Mouse (Mus musculus) CH12.LX (cell line): Measurements from ENCODE around the gene Mark2. TPM values are rescaled to one million over a fixed set of nuclear protein-coding genes. Genes with fewer than 3 reads are reported as not detected.
A peak's percentile ranks its signal among the peaks of the same experiment; 100 is the strongest.

Source experiments
- DNase-seq: peaks from one replicate; pipeline ENCODE4 v3.0.0-alpha.2; 2013; ENCODE audit errors: extremely low read depth
- H3K27ac ChIP-seq: 2 replicates; pipeline ENCODE4 v1.5.1; 2012; ENCODE audit warnings: low read depth, mild to moderate bottlenecking, control low read depth, moderate library complexity; ENCODE audit not compliant: insufficient read depth
- H3K27me3 ChIP-seq: replicated peaks from 2 replicates; pipeline ENCODE3; 2012; ENCODE audit warnings: inconsistent platforms
- H3K36me3 ChIP-seq, 2 experiments: replicated peaks in 1 of 2; 2 replicates each; pipeline versions ENCODE3 to v1.6.1; 2012; ENCODE audit warnings: inconsistent platforms in 1 of 2, low read length in 1 of 2, mild to moderate bottlenecking in 1 of 2, mixed read lengths in 1 of 2, moderate library complexity in 1 of 2; ENCODE audit not compliant: control insufficient read depth in 1 of 2, insufficient read depth in 1 of 2
- H3K4me1 ChIP-seq, 2 experiments: 2 replicates each; pipeline ENCODE4 v1.6.1; 2012; ENCODE audit warnings: inconsistent platforms in 1 of 2, moderate library complexity in 1 of 2; ENCODE audit not compliant: insufficient read depth in 2 of 2, control insufficient read depth in 1 of 2
- H3K4me2 ChIP-seq: 2 replicates; pipeline ENCODE4 v1.6.1; 2012; ENCODE audit warnings: low read depth, mild to moderate bottlenecking, control low read depth; ENCODE audit not compliant: poor library complexity, insufficient read depth, severe bottlenecking
- H3K4me3 ChIP-seq, 3 experiments: fragments of 150-350 bp in 1 of 3; sonication (generic) in 1 of 3; replicated peaks in 1 of 3; 2 replicates each; pipeline versions ENCODE3 to v1.5.1; 2011 to 2012; ENCODE audit warnings: low read depth in 2 of 3, low read length in 2 of 3, mild to moderate bottlenecking in 2 of 3, moderate library complexity in 2 of 3, control low read depth in 1 of 3, improper control_type of control experiment in 1 of 3, inconsistent platforms in 1 of 3, mixed read lengths in 1 of 3; ENCODE audit not compliant: poor library complexity in 1 of 3
- H3K79me2 ChIP-seq: replicated peaks from 2 replicates; pipeline ENCODE4 v1.6.1; 2012; ENCODE audit warnings: mild to moderate bottlenecking, moderate library complexity; ENCODE audit not compliant: control insufficient read depth, poor library complexity, insufficient read depth, severe bottlenecking; ENCODE audit errors: extremely low read depth
- H3K9ac ChIP-seq: 2 replicates; pipeline ENCODE4 v1.6.1; 2012; ENCODE audit warnings: low read depth, mild to moderate bottlenecking, control low read depth, moderate library complexity; ENCODE audit not compliant: insufficient read depth
- H3K9me3 ChIP-seq: replicated peaks from 2 replicates; pipeline ENCODE3; 2012; ENCODE audit warnings: low read length, inconsistent platforms, mixed read lengths
- BHLHE40 ChIP-seq: IDR thresholded peaks from 2 replicates; pipeline ENCODE4 v1.6.1; 2011; ENCODE audit warnings: mild to moderate bottlenecking, low read depth, low read length, improper control_type of control experiment
- CHD1 ChIP-seq: IDR thresholded peaks from 2 replicates; pipeline ENCODE4 v1.6.1; 2012; ENCODE audit warnings: low read depth, low read length, improper control_type of control experiment, inconsistent platforms
- CHD2 ChIP-seq: IDR thresholded peaks from 2 replicates; pipeline ENCODE4 v1.6.1; 2011; ENCODE audit warnings: low read length, improper control_type of control experiment
- CTCF ChIP-seq, 2 experiments: IDR thresholded peaks in 1 of 2; conservative IDR thresholded peaks in 1 of 2; 2 replicates each; pipeline ENCODE4 v1.5.1; 2011 to 2012; ENCODE audit warnings: low read depth in 2 of 2, low read length in 2 of 2, improper control_type of control experiment in 1 of 2, inconsistent platforms in 1 of 2, mild to moderate bottlenecking in 1 of 2, moderate library complexity in 1 of 2
- ELF1 ChIP-seq: IDR thresholded peaks from 2 replicates; pipeline ENCODE4 v1.6.1; 2014; ENCODE audit warnings: low read depth, mild to moderate bottlenecking, inconsistent platforms, low read length, improper control_type of control experiment
- EP300 ChIP-seq: IDR thresholded peaks from 2 replicates; pipeline ENCODE4 v1.6.1; 2011; ENCODE audit warnings: low read length, improper control_type of control experiment
- ETS1 ChIP-seq: conservative IDR thresholded peaks from 2 replicates; pipeline ENCODE4 v1.6.1; 2012; ENCODE audit warnings: low read depth, mild to moderate bottlenecking, inconsistent platforms, low read length, improper control_type of control experiment, moderate library complexity
- GABPA ChIP-seq: IDR thresholded peaks from 2 replicates; pipeline ENCODE4 v1.6.1; 2012; ENCODE audit warnings: low read depth, low read length, improper control_type of control experiment, inconsistent platforms; ENCODE audit not compliant: insufficient replicate concordance
- HCFC1 ChIP-seq: IDR thresholded peaks from 2 replicates; pipeline ENCODE4 v1.6.1; 2012; ENCODE audit warnings: low read depth, mild to moderate bottlenecking, inconsistent platforms, low read length, improper control_type of control experiment
- IRF4 ChIP-seq: IDR thresholded peaks from 2 replicates; pipeline ENCODE4 v1.6.1; 2014; ENCODE audit warnings: low read depth, mild to moderate bottlenecking, inconsistent platforms, low read length, improper control_type of control experiment
- JUN ChIP-seq: IDR thresholded peaks from 2 replicates; pipeline ENCODE4 v1.6.1; 2011; ENCODE audit warnings: low read depth, mild to moderate bottlenecking, low read length, improper control_type of control experiment, moderate library complexity; ENCODE audit not compliant: insufficient read depth
- KAT2A ChIP-seq: IDR thresholded peaks from 2 replicates; pipeline ENCODE4 v1.6.1; 2012; ENCODE audit warnings: low read length, improper control_type of control experiment, inconsistent platforms; ENCODE audit not compliant: insufficient replicate concordance
- MAFK ChIP-seq: IDR thresholded peaks from 2 replicates; pipeline ENCODE4 v1.6.1; 2011; ENCODE audit warnings: low read length, improper control_type of control experiment; ENCODE audit not compliant: insufficient replicate concordance
- MAX ChIP-seq: IDR thresholded peaks from 2 replicates; pipeline ENCODE4 v1.6.1; 2011; ENCODE audit warnings: low read length, improper control_type of control experiment
- MAZ ChIP-seq: IDR thresholded peaks from 2 replicates; pipeline ENCODE4 v1.6.1; 2012; ENCODE audit warnings: low read depth, mild to moderate bottlenecking, inconsistent platforms, low read length, improper control_type of control experiment, moderate library complexity
- MEF2A ChIP-seq: IDR thresholded peaks from 2 replicates; pipeline ENCODE4 v1.6.1; 2014; ENCODE audit warnings: low read depth, mild to moderate bottlenecking, inconsistent platforms, low read length, improper control_type of control experiment, borderline replicate concordance
- MXI1 ChIP-seq: IDR thresholded peaks from 2 replicates; pipeline ENCODE4 v1.6.1; 2011; ENCODE audit warnings: mild to moderate bottlenecking, low read depth, low read length, improper control_type of control experiment
- NELFE ChIP-seq: IDR thresholded peaks from 2 replicates; pipeline ENCODE4 v1.6.1; 2011; ENCODE audit warnings: low read depth, low read length, improper control_type of control experiment
- NRF1 ChIP-seq: IDR thresholded peaks from 2 replicates; pipeline ENCODE4 v1.6.1; 2014; ENCODE audit warnings: low read depth, mild to moderate bottlenecking, inconsistent platforms, low read length, improper control_type of control experiment, moderate library complexity
- POLR2A ChIP-seq: IDR thresholded peaks from 2 replicates; pipeline ENCODE4 v1.6.1; 2011; ENCODE audit warnings: low read depth, mild to moderate bottlenecking, improper control_type of control experiment, low read length
- POLR2AphosphoS2 ChIP-seq: IDR thresholded peaks from 2 replicates; pipeline ENCODE4 v1.6.1; 2011; ENCODE audit warnings: low read depth, low read length, improper control_type of control experiment
- RAD21 ChIP-seq: IDR thresholded peaks from 2 replicates; pipeline ENCODE4 v1.6.1; 2011; ENCODE audit warnings: low read depth, mild to moderate bottlenecking, low read length, improper control_type of control experiment, moderate library complexity
- TBP ChIP-seq: conservative IDR thresholded peaks from 2 replicates; pipeline ENCODE4 v1.6.1; 2011; ENCODE audit warnings: low read depth, low read length, improper control_type of control experiment
- TCF12 ChIP-seq: IDR thresholded peaks from 2 replicates; pipeline ENCODE4 v1.6.1; 2014; ENCODE audit warnings: low read depth, mild to moderate bottlenecking, inconsistent platforms, low read length, improper control_type of control experiment
- UBTF ChIP-seq: IDR thresholded peaks from 2 replicates; pipeline ENCODE4 v1.6.1; 2012; ENCODE audit warnings: low read depth, mild to moderate bottlenecking, inconsistent platforms, low read length, improper control_type of control experiment, moderate library complexity
- USF1 ChIP-seq: IDR thresholded peaks from 2 replicates; pipeline ENCODE4 v1.6.1; 2014; ENCODE audit warnings: low read depth, mild to moderate bottlenecking, inconsistent platforms, low read length, improper control_type of control experiment
- USF2 ChIP-seq: conservative IDR thresholded peaks from 2 replicates; pipeline ENCODE4 v1.6.1; 2011; ENCODE audit warnings: low read depth, low read length, improper control_type of control experiment
- ZC3H11A ChIP-seq: IDR thresholded peaks from 2 replicates; pipeline ENCODE4 v1.6.1; 2012; ENCODE audit warnings: low read depth, mild to moderate bottlenecking, inconsistent platforms, low read length, improper control_type of control experiment
- ZKSCAN1 ChIP-seq: IDR thresholded peaks from 2 replicates; pipeline ENCODE4 v1.6.1; 2012; ENCODE audit warnings: low read depth, inconsistent platforms, low read length, improper control_type of control experiment, borderline replicate concordance
- ZMIZ1 ChIP-seq: IDR thresholded peaks from 2 replicates; pipeline ENCODE4 v1.6.1; 2012; ENCODE audit warnings: low read depth, mild to moderate bottlenecking, inconsistent platforms, low read length, improper control_type of control experiment
- dilution Hi-C: fragments of 300-500 bp; cut with MboI; formaldehyde crosslinking; loops from 2 replicates; pipeline ENCODE4 v1.14.3; 2020; ENCODE audit warnings: low sequenced_read_pairs; ENCODE audit not compliant: extremely low pct_unique_long_range_greater_than_20kb, extremely low pct_ligation_motif_present
- in situ Hi-C: fragments of 300-500 bp; cut with MboI; formaldehyde crosslinking; loops from 3 replicates; pipeline ENCODE4 v1.14.3; 2019; ENCODE audit warnings: low sequenced_read_pairs, low pct_ligation_motif_present, low pct_unique_long_range_greater_than_20kb, mixed read lengths
- polyA plus RNA-seq: library from polyadenylated mRNA; unstranded; fragments of >175 nt; gene quantifications from 2 replicates; pipeline ENCODE4 v1.2.1, GENCODE M21; 2012; ENCODE audit warnings: low read depth; ENCODE audit not compliant: insufficient read length
- total RNA-seq, 2 experiments: library from RNA; depleted of rRNA; stranded (reverse); fragments of 300-350 nt in 1 of 2; fragments of >200 nt in 1 of 2; gene quantifications; 2 replicates each; pipeline ENCODE4 v1.2.3; 2012 to 2014

Gene Mark2
- total and polyA plus RNA-seq, 3 experiments: 8.1 to 34.4 (median 19.0) TPM

DNA sequence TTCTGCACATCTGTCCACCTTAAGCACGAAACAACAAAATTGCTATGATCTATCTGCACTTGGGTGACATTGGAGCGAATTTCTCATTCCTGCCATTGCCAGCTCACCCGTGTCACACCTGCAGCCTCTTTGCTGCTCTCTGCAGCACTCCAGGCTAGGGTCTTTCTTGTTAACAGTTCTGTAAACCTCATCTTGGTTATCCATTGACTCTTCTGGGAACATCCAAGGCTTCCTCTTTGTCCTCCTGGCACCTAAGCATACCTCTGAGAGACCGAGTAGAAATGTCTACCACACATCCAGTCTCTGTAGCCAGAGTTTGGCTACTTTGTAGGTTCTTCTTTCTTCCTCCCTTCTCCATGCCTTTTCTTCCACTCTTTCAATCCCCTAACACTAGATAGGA lies 45.7 kb downstream of the Mark2 start:
- no peak overlapping the region for H3K9ac ChIP-seq
- H3K27me3 ChIP-seq: no peaks in the 10 kb centered on the region
- H3K36me3 ChIP-seq: peaks cover 0 to 55% of the 10 kb centered on the region in 2 experiments
- peaks cover 33% of the 10 kb centered on the region for H3K79me2 ChIP-seq
- TF ChIP-seq CHD2: no peak
- no peak for TF ChIP-seq POLR2AphosphoS2
- no peak for TF ChIP-seq MAZ
- TF ChIP-seq NRF1: no peak
- TF ChIP-seq CHD1: no peak
- no peak for TF ChIP-seq CTCF (conservative IDR thresholded peaks at IDR 0.05 in 1 of 2, IDR thresholded peaks at IDR 0.05 in 1 of 2; ENCODE audit: low read depth in 2 of 2, low read length in 2 of 2)
- no peak for TF ChIP-seq KAT2A
- TF ChIP-seq MEF2A: no peak
- TF ChIP-seq GABPA: no peak
- TF ChIP-seq ZMIZ1: no peak
- TF ChIP-seq HCFC1: no peak
- no peak for TF ChIP-seq RAD21
- TF ChIP-seq JUN: no peak
- no peak for TF ChIP-seq ETS1
- no peak for TF ChIP-seq TCF12
- no peak for TF ChIP-seq UBTF
- dilution Hi-C loops (no loop called here), in situ Hi-C loops (no loop called here)
- no peaks in the 10 kb centered on the region for H3K9me3 ChIP-seq
- no peak overlapping the region for H3K4me3 ChIP-seq
- peaks cover 18 to 48% of the 10 kb centered on the region in 2 experiments for H3K4me1 ChIP-seq
- peak overlapping the region; percentile 58; the same call in 1 of the 2 replicates for H3K4me2 ChIP-seq
- H3K27ac ChIP-seq: no peak overlapping the region
- no peak for DNase-seq

DNA sequence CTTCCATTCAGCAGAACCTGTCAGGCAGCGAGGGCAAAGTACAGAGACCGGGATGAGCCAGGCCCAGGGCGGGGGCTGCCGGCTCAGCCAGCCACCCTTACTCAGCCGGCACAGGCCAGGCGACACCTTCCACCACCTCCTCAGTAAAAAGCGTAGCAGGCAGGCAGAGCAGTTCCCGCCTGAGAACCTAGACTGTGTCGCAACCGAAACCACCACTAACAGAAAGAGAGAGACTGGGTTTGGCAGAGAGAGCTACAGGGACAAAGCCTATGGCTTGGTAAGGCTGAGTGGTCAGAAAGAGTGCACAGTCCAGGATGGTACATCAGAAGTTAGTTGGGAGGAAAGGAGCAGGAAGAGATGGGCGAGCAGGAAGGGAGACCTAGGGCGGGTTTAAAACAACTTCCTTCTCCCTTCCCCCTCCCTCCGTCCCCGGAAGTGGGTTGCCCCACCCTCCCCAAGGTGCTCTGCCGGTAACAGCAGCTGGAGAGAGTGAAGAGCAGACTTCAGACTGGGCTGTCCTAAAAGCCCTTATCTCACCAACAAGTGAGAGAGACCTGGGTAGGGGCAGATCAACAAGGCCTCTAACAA lies 46.5 kb downstream of the Mark2 start:
- Histone ChIP-seq H3K27ac (peak overlapping the region; percentile 59), H3K79me2 (peaks cover 33% of the 10 kb centered on the region), H3K36me3 (peaks cover 4 to 59% of the 10 kb centered on the region in 2 experiments), H3K9ac (peak overlapping the region; percentile 83), H3K4me2 (peak overlapping the region; percentile 73), H3K4me1 (peaks cover 18 to 50% of the 10 kb centered on the region in 2 experiments), H3K27me3 (no peaks in the 10 kb centered on the region), H3K4me3 (peak overlapping the region; percentile 70 to 80 (median 72)), H3K9me3 (no peaks in the 10 kb centered on the region)
- in situ Hi-C loops (no loop called here), dilution Hi-C loops (no loop called here)
- DNase-seq: peak; percentile 75
- TF ChIP-seq CTCF (conservative IDR thresholded peaks at IDR 0.05 in 1 of 2, IDR thresholded peaks at IDR 0.05 in 1 of 2; ENCODE audit: low read depth in 2 of 2, low read length in 2 of 2) (no peak), ELF1 (peak; percentile 95), NELFE (peak; percentile 24; the same call in 1 of the 2 replicates), TBP (peak; percentile 70; the same call in 1 of the 2 replicates), RAD21 (no peak), ZKSCAN1 (no peak), MAZ (peak; percentile 84; the same call in 1 of the 2 replicates), MAFK (no peak), POLR2A (peak; percentile 67), IRF4 (peak; percentile 49), POLR2AphosphoS2 (no peak), MAX (peak; percentile 38; the same call in 1 of the 2 replicates), BHLHE40 (no peak), USF1 (no peak), MEF2A (peak; percentile 43; the same call in 1 of the 2 replicates), HCFC1 (peak; percentile 74), NRF1 (no peak), MXI1 (peak; percentile 67; the same call in 1 of the 2 replicates), GABPA (no peak), USF2 (no peak), CHD1 (no peak), EP300 (no peak), ZC3H11A (no peak)
